Mouse (Mus musculus) MEL (cell line): ENCODE data around the gene Unc13d. TPM values are rescaled to one million over a fixed set of nuclear protein-coding genes. Genes with fewer than 3 reads are reported as not detected.
"Not testable (repeated sequence)": the region's sequence is repeated elsewhere in the genome, so short reads cannot be mapped to it uniquely, and the experiment has no call there.

Experiments used
- DNase-seq: peaks from one replicate; pipeline ENCODE4 v3.0.0; 2011; ENCODE audit warnings: low read depth, low spot score
- H3K27ac ChIP-seq: 2 replicates; pipeline ENCODE4 v1.5.1; 2012; ENCODE audit warnings: low read depth, mild to moderate bottlenecking, control low read depth, low read length, moderate library complexity; ENCODE audit not compliant: control insufficient read depth
- H3K27me3 ChIP-seq, 2 experiments: fragments of 150-350 bp in 1 of 2; sonication (generic) in 1 of 2; 2 replicates each; pipeline ENCODE4 v1.6.1; 2012; ENCODE audit warnings: low read length in 2 of 2, mild to moderate bottlenecking in 2 of 2, improper control_type of control experiment in 1 of 2, moderate library complexity in 1 of 2; ENCODE audit not compliant: insufficient read depth in 2 of 2, control insufficient read depth in 1 of 2
- H3K36me3 ChIP-seq, 2 experiments: 2 replicates each; pipeline ENCODE4 v1.6.1; 2012 to 2014; ENCODE audit warnings: low read length in 2 of 2, improper control_type of control experiment in 1 of 2, inconsistent platforms in 1 of 2, mild to moderate bottlenecking in 1 of 2; ENCODE audit not compliant: insufficient read depth in 2 of 2, control insufficient read depth in 1 of 2
- H3K4me1 ChIP-seq, 2 experiments: fragments of 150-350 bp in 1 of 2; sonication (generic) in 1 of 2; 2 replicates each; pipeline ENCODE4 v1.6.1; 2012; ENCODE audit warnings: low read length in 2 of 2, improper control_type of control experiment in 1 of 2, mild to moderate bottlenecking in 1 of 2; ENCODE audit not compliant: insufficient read depth in 2 of 2, control insufficient read depth in 1 of 2
- H3K4me3 ChIP-seq, 2 experiments: fragments of 150-350 bp in 1 of 2; sonication (generic) in 1 of 2; 2 replicates each; pipeline ENCODE4 v1.5.1; 2012; ENCODE audit warnings: low read depth in 2 of 2, low read length in 2 of 2, mild to moderate bottlenecking in 2 of 2, moderate library complexity in 2 of 2, control low read depth in 1 of 2, improper control_type of control experiment in 1 of 2; ENCODE audit not compliant: control insufficient read depth in 1 of 2, insufficient read depth in 1 of 2
- H3K79me2 ChIP-seq: 2 replicates; pipeline ENCODE4 v1.6.1; 2012; ENCODE audit warnings: mild to moderate bottlenecking, low read length, moderate library complexity; ENCODE audit not compliant: control insufficient read depth, poor library complexity, insufficient read depth
- H3K9ac ChIP-seq: 2 replicates; pipeline ENCODE4 v1.6.1; 2012; ENCODE audit warnings: low read depth, mild to moderate bottlenecking, control low read depth, low read length, moderate library complexity; ENCODE audit not compliant: control insufficient read depth, poor library complexity, severe bottlenecking
- H3K9me3 ChIP-seq: fragments of 150-350 bp; sonication (generic); replicated peaks from 2 replicates; pipeline ENCODE4 v1.6.1; 2012; ENCODE audit warnings: mild to moderate bottlenecking, low read length, improper control_type of control experiment, moderate library complexity; ENCODE audit not compliant: insufficient read depth
- BHLHE40 ChIP-seq: IDR thresholded peaks from 2 replicates; pipeline ENCODE4 v1.6.1; 2012; ENCODE audit warnings: low read depth, mild to moderate bottlenecking, inconsistent platforms, low read length, improper control_type of control experiment, borderline replicate concordance
- CHD1 ChIP-seq: IDR thresholded peaks from 2 replicates; pipeline ENCODE4 v1.6.1; 2012; ENCODE audit warnings: low read depth, mild to moderate bottlenecking, inconsistent platforms, low read length, improper control_type of control experiment
- CTCF ChIP-seq, 3 experiments: IDR thresholded peaks in 2 of 3; conservative IDR thresholded peaks in 1 of 3; 2 replicates each; pipeline ENCODE4 v1.5.1; 2011 to 2012; ENCODE audit warnings: low read length in 3 of 3, low read depth in 2 of 3, mild to moderate bottlenecking in 2 of 3, improper control_type of control experiment in 1 of 3, inconsistent platforms in 1 of 3, mixed read lengths in 1 of 3, moderate library complexity in 1 of 3; ENCODE audit not compliant: control insufficient read depth in 1 of 3, insufficient read depth in 1 of 3, poor library complexity in 1 of 3, severe bottlenecking in 1 of 3
- GABPA ChIP-seq: IDR thresholded peaks from 2 replicates; pipeline ENCODE4 v1.6.1; 2012; ENCODE audit warnings: low read depth, mild to moderate bottlenecking, inconsistent platforms, low read length, improper control_type of control experiment, moderate library complexity
- HCFC1 ChIP-seq: IDR thresholded peaks from 2 replicates; pipeline ENCODE4 v1.6.1; 2012; ENCODE audit warnings: low read depth, mild to moderate bottlenecking, inconsistent platforms, low read length, improper control_type of control experiment, moderate library complexity
- MAFK ChIP-seq: IDR thresholded peaks from 2 replicates; pipeline ENCODE4 v1.6.1; 2011; ENCODE audit warnings: low read depth, mild to moderate bottlenecking, low read length, improper control_type of control experiment, borderline replicate concordance
- MAX ChIP-seq: IDR thresholded peaks from 2 replicates; pipeline ENCODE4 v1.6.1; 2011; ENCODE audit warnings: low read length, improper control_type of control experiment
- MAZ ChIP-seq: IDR thresholded peaks from 2 replicates; pipeline ENCODE4 v1.6.1; 2012; ENCODE audit warnings: low read depth, mild to moderate bottlenecking, inconsistent platforms, low read length, improper control_type of control experiment
- MYC ChIP-seq: IDR thresholded peaks from 2 replicates; pipeline ENCODE4 v1.6.1; 2011; ENCODE audit warnings: low read depth, mild to moderate bottlenecking, low read length, improper control_type of control experiment, moderate library complexity
- POLR2AphosphoS5 ChIP-seq: IDR thresholded peaks from 2 replicates; pipeline ENCODE4 v1.6.1; 2012; ENCODE audit warnings: low read depth, borderline replicate concordance, mild to moderate bottlenecking, inconsistent platforms, low read length, moderate library complexity, mixed read lengths
- TAL1 ChIP-seq: IDR thresholded peaks from 2 replicates; pipeline ENCODE4 v1.6.1; 2012; ENCODE audit warnings: mild to moderate bottlenecking, inconsistent platforms, low read length, moderate library complexity, mixed read lengths
- TBP ChIP-seq: IDR thresholded peaks from 2 replicates; pipeline ENCODE4 v1.8.0; 2011; ENCODE audit warnings: low read depth, low read length, improper control_type of control experiment
- UBTF ChIP-seq: IDR thresholded peaks from 2 replicates; pipeline ENCODE4 v1.6.1; 2012; ENCODE audit warnings: low read depth, mild to moderate bottlenecking, inconsistent platforms, low read length, improper control_type of control experiment, moderate library complexity, borderline replicate concordance; ENCODE audit not compliant: insufficient read depth
- polyA plus RNA-seq, 2 experiments: library from polyadenylated mRNA; stranded (reverse) in 1 of 2; unstranded in 1 of 2; fragments of >175 nt in 1 of 2; fragments of >200 nt in 1 of 2; gene quantifications; 2 replicates each; pipeline versions ENCODE4 v1.2.1 to v1.2.4; 2012; ENCODE audit warnings: low replicate concordance in 2 of 2, low read depth in 1 of 2; ENCODE audit not compliant: insufficient read length in 2 of 2, insufficient read depth in 1 of 2, missing spikeins in 1 of 2
- total RNA-seq: library from RNA; depleted of rRNA; stranded (reverse); fragments of 300-350 nt; gene quantifications from 2 replicates; pipeline ENCODE4 v1.2.3, GENCODE M21; 2012

Gene Unc13d
- total and polyA plus RNA-seq, 3 experiments = 115 to 146 TPM; not detected in 1

- TF ChIP-seq TAL1 = peak; percentile 90
- TF ChIP-seq UBTF = no peak
- TF ChIP-seq POLR2AphosphoS5 = no peak
- peak; percentile 71 for TF ChIP-seq BHLHE40
These were observed 16.2 kb upstream of the Unc13d start (continued) for GRCm38 (mm10) chr11:116093771-116094565.

- H3K27ac ChIP-seq = peak overlapping the region; percentile 94
- not testable (repeated sequence) for H3K79me2 ChIP-seq, H3K27me3 ChIP-seq, H3K9ac ChIP-seq, H3K9me3 ChIP-seq, H3K4me3 ChIP-seq, DNase-seq
- H3K36me3 ChIP-seq = peaks cover 0 to 30% of the 10 kb centered on the region in 2 experiments; a peak in 2 of 4 replicates
- H3K4me1 ChIP-seq = peaks cover 17 to 27% of the 10 kb centered on the region in 2 experiments
- TF ChIP-seq TBP = peak; percentile 94
- 0 out of 2 replicates have a peak, but pooled peaks have one; percentile 42 for TF ChIP-seq MYC
- 0 out of 6 replicates have a peak, but pooled peaks of 2 of the 3 experiments have one; percentile 9 to 25 for TF ChIP-seq CTCF (IDR thresholded peaks at IDR 0.05 in 2 of 3, conservative IDR thresholded peaks at IDR 0.05 in 1 of 3; ENCODE audit: control insufficient read depth in 1 of 3, insufficient read depth in 1 of 3, low read depth in 2 of 3, low read length in 3 of 3, poor library complexity in 1 of 3, severe bottlenecking in 1 of 3)
These were observed 15.2 kb upstream of the Unc13d start for GRCm38 (mm10) chr11:116092959-116093358.

GRCm38 (mm10) chr11:116091591-116091990 lies 13.8 kb upstream of the Unc13d start:
- no peak for DNase-seq
- Histone ChIP-seq H3K4me3 (no peak overlapping the region), H3K9me3 (no peaks in the 10 kb centered on the region), H3K4me1 (peaks cover 17 to 30% of the 10 kb centered on the region in 2 experiments), H3K27ac (no peak overlapping the region), H3K9ac (no peak overlapping the region), H3K36me3 (peaks cover 0 to 32% of the 10 kb centered on the region in 2 experiments; a peak in 2 of 4 replicates), H3K79me2 (peaks cover 1% of the 10 kb centered on the region; the same call in 1 of the 2 replicates), H3K27me3 (no peaks in the 10 kb centered on the region)
- no peak for TF ChIP-seq MYC
- no peak for TF ChIP-seq MAZ
- TF ChIP-seq MAX = no peak
- TF ChIP-seq TAL1 = no peak
- no peak for TF ChIP-seq MAFK
- no peak for TF ChIP-seq CHD1
- TF ChIP-seq HCFC1 = no peak
- TF ChIP-seq GABPA = no peak
